Mouse (Mus musculus): Measurements from ENCODE around the gene Rapgef6. TPM values are rescaled to one million over a fixed set of nuclear protein-coding genes. Genes with fewer than 3 reads are reported as not detected.

The Rapgef6 gene
- polyA plus RNA-seq (2021): 17.8 TPM

GRCm38 (mm10) chr11:54522529-54523430, at the start of gene Rapgef6:
Gene Rapgef6 (plus strand): TSS chr11:54522847.
- ATAC-seq (peak; percentile 94), DNase-seq (ENCODE audit: low read depth, low spot score) (peak; percentile 93)
- CTCF ChIA-PET: interaction anchor here (0.8 to 0.9 kb wide), 2 partner anchors 12 to 430 kb away, joined by 3 read pairs; no protein-coding TSS in a partner anchor
- TF ChIP-seq CTCF (IDR thresholded peaks at IDR 0.05): no peak
- in situ Hi-C loops (cut with MboI; ENCODE audit: low pct_unique_long_range_greater_than_20kb): no loop called here
- POLR2A ChIA-PET: interaction anchor here (0.7 to 1.3 kb wide), 3 partner anchors 8 to 533 kb away, joined by 3 to 4 read pairs (median 4); no protein-coding TSS in a partner anchor
- no peaks in the 10 kb centered on the region for H3K27me3 ChIP-seq

DNA sequence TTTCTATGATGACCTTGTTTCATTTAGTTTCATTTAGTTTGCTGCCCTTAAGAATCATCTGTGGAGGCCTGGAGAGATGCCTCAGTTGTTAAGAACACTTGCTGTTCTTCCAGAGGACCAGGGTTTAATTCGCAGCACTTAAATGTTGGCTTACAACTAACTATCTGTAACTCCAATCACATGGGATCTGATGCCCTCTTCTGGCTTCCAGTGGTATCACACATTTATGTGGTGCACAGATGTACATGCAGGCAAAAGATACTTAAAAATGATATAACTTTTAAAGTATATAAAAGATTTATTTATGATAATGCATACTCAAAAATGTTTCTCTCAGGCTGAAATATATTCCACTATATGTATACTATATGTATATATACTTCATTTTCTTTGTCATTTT, 44.2 kb upstream of the Rapgef6 start:
- TF ChIP-seq CTCF (IDR thresholded peaks at IDR 0.05): peak; percentile 59
- ATAC-seq (no peak), DNase-seq (ENCODE audit: low read depth, low spot score) (no peak)
- H3K27me3 ChIP-seq: no peaks in the 10 kb centered on the region
- CTCF ChIA-PET: interaction anchor here (0.8 kb wide), 1 partner anchor 31 kb away, joined by 3 read pairs; no protein-coding TSS in a partner anchor
- POLR2A ChIA-PET: no interaction called here
- in situ Hi-C loops (cut with MboI; ENCODE audit: low pct_unique_long_range_greater_than_20kb): no loop called here

GRCm38 (mm10) chr11:54486041-54486440, 36.6 kb upstream of the Rapgef6 start:
- ChIA-PET CTCF (interaction anchor here (0.9 kb wide), 1 partner anchor 31 kb away, joined by 3 read pairs; no protein-coding TSS in a partner anchor), POLR2A (no interaction called here)
- no peaks in the 10 kb centered on the region for H3K27me3 ChIP-seq
- DNase-seq (ENCODE audit: low read depth, low spot score) (no peak), ATAC-seq (no peak)
- in situ Hi-C loops (cut with MboI; ENCODE audit: low pct_unique_long_range_greater_than_20kb): no loop called here
- TF ChIP-seq CTCF (IDR thresholded peaks at IDR 0.05): no peak

DNA sequence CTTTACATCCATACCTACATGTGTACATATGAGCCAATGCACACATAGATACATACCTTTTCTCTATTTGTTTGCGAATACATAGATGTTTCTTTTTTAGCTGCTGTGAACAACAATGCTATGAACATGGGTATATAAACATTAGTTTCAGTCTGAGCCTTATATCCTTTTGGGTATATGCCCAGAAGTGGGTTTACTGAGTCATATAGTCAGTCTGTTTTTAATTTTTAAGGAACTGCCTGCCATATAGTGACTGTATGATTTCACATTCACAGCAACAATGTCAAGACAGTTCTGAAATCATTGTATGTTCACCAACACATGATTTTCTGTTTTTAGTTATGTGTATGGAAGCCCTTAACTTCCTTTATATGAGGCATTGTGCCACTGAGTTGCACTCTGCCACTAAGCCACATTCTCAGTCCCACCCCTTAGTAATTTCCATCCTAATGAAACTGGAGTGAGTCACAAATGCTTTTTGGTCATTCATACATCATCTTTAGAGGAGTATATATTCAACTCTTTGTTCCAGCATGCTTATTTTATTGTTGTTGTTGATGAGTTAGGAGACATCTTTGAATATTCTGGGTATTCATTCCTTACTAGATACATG, 30.6 kb upstream of the Rapgef6 start:
- in situ Hi-C loops (cut with MboI; ENCODE audit: low pct_unique_long_range_greater_than_20kb): no loop called here
- ATAC-seq: no peak
- H3K27me3 ChIP-seq: no peaks in the 10 kb centered on the region
- POLR2A ChIA-PET: interaction anchor here (0.6 kb wide), 1 partner anchor 952 kb away, joined by 4 read pairs; no protein-coding TSS in a partner anchor
- no peak for TF ChIP-seq CTCF (IDR thresholded peaks at IDR 0.05)
- DNase-seq (ENCODE audit: low read depth, low spot score): no peak
- CTCF ChIA-PET: interaction anchor here (1.2 to 1.3 kb wide), 2 partner anchors 11 to 18 kb away, joined by 3 to 4 read pairs; no protein-coding TSS in a partner anchor

DNA sequence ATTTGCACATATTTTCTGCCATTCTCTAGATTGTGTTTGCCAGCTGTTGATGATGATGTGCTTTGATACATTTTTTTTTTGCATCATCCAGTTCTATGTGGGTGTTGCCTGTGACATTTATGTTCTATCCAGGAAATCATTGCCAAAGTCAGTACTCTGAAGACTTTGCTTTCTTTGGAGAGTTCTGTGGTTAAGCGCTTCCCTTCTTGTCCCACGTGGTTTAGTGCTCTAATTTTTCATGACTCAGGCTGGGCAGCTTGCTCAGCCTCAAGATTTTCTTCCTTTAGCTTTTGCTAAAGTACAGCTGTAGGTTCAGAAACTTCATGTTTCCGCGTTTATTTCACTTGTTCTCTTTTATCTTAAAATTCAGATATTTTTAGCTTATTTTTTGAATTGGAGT, 30.1 kb upstream of the Rapgef6 start:
- in situ Hi-C loops (cut with MboI; ENCODE audit: low pct_unique_long_range_greater_than_20kb): no loop called here
- ChIA-PET CTCF (interaction anchor here (1.2 to 1.3 kb wide), 2 partner anchors 12 to 17 kb away, joined by 3 to 4 read pairs; no protein-coding TSS in a partner anchor), POLR2A (no interaction called here)
- DNase-seq (ENCODE audit: low read depth, low spot score): no peak
- no peaks in the 10 kb centered on the region for H3K27me3 ChIP-seq
- no peak for ATAC-seq
- TF ChIP-seq CTCF (IDR thresholded peaks at IDR 0.05): no peak

GRCm38 (mm10) chr11:54499838-54500237, 22.8 kb upstream of the Rapgef6 start:
- no peak for TF ChIP-seq CTCF (IDR thresholded peaks at IDR 0.05)
- no peak for DNase-seq (ENCODE audit: low read depth, low spot score)
- ChIA-PET CTCF (interaction anchor here (1.1 to 2.6 kb wide), 3 partner anchors 11 to 35 kb away, joined by 3 to 11 read pairs (median 4); no protein-coding TSS in a partner anchor), POLR2A (no interaction called here)
- no peak for ATAC-seq
- H3K27me3 ChIP-seq: no peaks in the 10 kb centered on the region
- in situ Hi-C loops (cut with MboI; ENCODE audit: low pct_unique_long_range_greater_than_20kb): no loop called here

DNA sequence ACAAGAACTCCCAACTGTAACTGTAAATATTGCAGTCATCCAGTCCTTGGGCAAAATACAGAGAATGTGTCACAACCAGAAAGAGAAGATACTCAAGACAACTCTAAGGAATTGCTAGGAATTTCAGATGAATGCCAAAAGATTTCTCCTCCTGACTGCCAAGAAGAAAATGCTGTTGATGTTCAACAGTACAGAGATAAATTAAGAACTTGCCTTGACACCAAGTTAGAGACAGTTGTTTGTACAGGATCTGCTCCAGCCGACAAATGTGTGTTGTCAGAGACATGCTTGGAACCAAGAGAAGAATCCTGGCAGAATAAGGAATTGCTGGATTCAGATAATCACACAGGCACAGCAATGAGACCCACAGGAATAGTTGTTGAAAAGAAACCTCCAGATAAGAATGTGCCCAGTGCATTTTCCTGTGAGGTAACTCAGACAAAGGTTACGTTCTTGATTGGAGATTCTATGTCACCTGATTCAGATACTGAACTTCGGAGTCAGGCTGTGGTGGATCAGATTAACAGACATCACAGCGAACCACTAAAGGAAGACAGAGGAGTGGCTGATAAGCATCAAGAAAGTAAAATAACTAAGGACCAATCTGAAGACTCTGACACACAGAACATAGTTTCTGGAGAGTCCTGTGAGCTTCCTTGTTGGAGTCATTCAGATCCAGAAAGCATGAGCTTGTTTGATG, 20.0 kb upstream of the Rapgef6 start:
- TF ChIP-seq CTCF (IDR thresholded peaks at IDR 0.05): no peak
- in situ Hi-C loops (cut with MboI; ENCODE audit: low pct_unique_long_range_greater_than_20kb): no loop called here
- ATAC-seq (no peak), DNase-seq (ENCODE audit: low read depth, low spot score) (no peak)
- H3K27me3 ChIP-seq: no peaks in the 10 kb centered on the region
- ChIA-PET POLR2A (no interaction called here), CTCF (interaction anchor here (2.6 kb wide), 1 partner anchor 8 kb away, joined by 11 read pairs; no protein-coding TSS in a partner anchor)

- ATAC-seq: no peak
- ChIA-PET CTCF (no interaction called here), POLR2A (no interaction called here)
- no peak for TF ChIP-seq CTCF (IDR thresholded peaks at IDR 0.05)
- no peak for DNase-seq (ENCODE audit: low read depth, low spot score)
- H3K27me3 ChIP-seq: no peaks in the 10 kb centered on the region
- in situ Hi-C loops (cut with MboI; ENCODE audit: low pct_unique_long_range_greater_than_20kb): no loop called here
These were observed 9.1 kb upstream of the Rapgef6 start for GRCm38 (mm10) chr11:54513584-54513983.

GRCm38 (mm10) chr11:54521927-54522528, 619 bp upstream of the Rapgef6 start:
- in situ Hi-C loops (cut with MboI; ENCODE audit: low pct_unique_long_range_greater_than_20kb): no loop called here

More at GRCm38 (mm10) chr11:54521927-54522528, 619 bp upstream of the Rapgef6 start:
- POLR2A ChIA-PET: interaction anchor here (0.7 to 1.3 kb wide), 4 partner anchors 9 to 532 kb away, joined by 3 to 4 read pairs (median 4); no protein-coding TSS in a partner anchor
- CTCF ChIA-PET: interaction anchor here (0.8 to 1.0 kb wide), 3 partner anchors 13 to 429 kb away, joined by 3 read pairs; no protein-coding TSS in a partner anchor
- no peak for TF ChIP-seq CTCF (IDR thresholded peaks at IDR 0.05)
- ATAC-seq (no peak), DNase-seq (ENCODE audit: low read depth, low spot score) (no peak)
- H3K27me3 ChIP-seq: no peaks in the 10 kb centered on the region
